Comparison of ENCODE assay signal across 15 mouse cellular contexts in genomic region chr2:164917371-164917770, GRCm38 (mm10). TPM values are rescaled to one million over a fixed set of nuclear protein-coding genes. Genes with fewer than 3 reads are reported as not detected.
"Had no signal": no experiment of that assay in that cellular context is flagged by ENCODE, and none has a peak within 500 bp of the region (broad histone marks: within the 10 kb centered on the region; RNA-seq: fewer than 3 reads in every experiment).

No protein-coding gene starts in this region.

- DNase-seq: kidney, adult 8-10 months; liver; liver, postnatal 0 days; lung, postnatal 14 days; retina, postnatal 1 day; right cerebral cortex, postnatal 4 days; spleen, adult 18-20 months; thymus, adult 18-20 months had no signal

- ATAC-seq: intestine, postnatal 0 days; liver, postnatal 0 days had no signal

- H3K27me3 ChIP-seq: liver, embryonic 13.5 days; lung, embryonic 15.5 days; midbrain, embryonic 12.5 days; neural tube, embryonic 12.5 days had no signal

- H3K4me3 ChIP-seq: liver, embryonic 13.5 days; lung, embryonic 15.5 days; megakaryocyte, embryonic 14.5 days; midbrain, embryonic 12.5 days; neural tube, embryonic 12.5 days had no signal

- H3K9ac ChIP-seq: liver, embryonic 13.5 days; liver, postnatal 0 days; lung, embryonic 15.5 days; midbrain, embryonic 12.5 days; neural tube, embryonic 12.5 days had no signal

- H3K27ac ChIP-seq: liver, embryonic 13.5 days; lung, embryonic 15.5 days; macrophage; midbrain, embryonic 12.5 days; neural tube, embryonic 12.5 days had no signal

RNA-seq across cellular contexts. Expression of gene Slc12a5, which starts 43.2 kb away (rescaled TPM):
- polyA plus RNA-seq: macrophage had no signal
